Mouse (Mus musculus) midbrain, embryonic 16.5 days (tissue): ENCODE data around the gene Sp3. TPM values are rescaled to one million over a fixed set of nuclear protein-coding genes. Genes with fewer than 3 reads are reported as not detected.
"Not testable (repeated sequence)": the region's sequence is repeated elsewhere in the genome, so short reads cannot be mapped to it uniquely, and the experiment has no call there.

Experiments used
- ATAC-seq: fragments of 200-750 bp; cut with Nextera tagmentation; 2 replicates; pipeline ENCODE4 v1.8.0; 2017; ENCODE audit warnings: moderate TSS enrichment
- H3K27ac ChIP-seq: fragments of 300-500 bp; sonication (generic); 2 replicates; pipeline ENCODE4 v1.5.1; 2014; ENCODE audit warnings: mild to moderate bottlenecking, low read length, mixed read lengths
- H3K27me3 ChIP-seq: fragments of 300-500 bp; sonication (generic); 2 replicates; pipeline ENCODE4 v1.6.1; 2014; ENCODE audit warnings: low read depth, low read length, mixed read lengths; ENCODE audit not compliant: control insufficient read depth, insufficient read depth
- H3K36me3 ChIP-seq: fragments of 300-500 bp; sonication (generic); 2 replicates; pipeline ENCODE4 v1.6.1; 2014; ENCODE audit warnings: mild to moderate bottlenecking, low read length, moderate library complexity, mixed read lengths; ENCODE audit not compliant: control insufficient read depth, insufficient read depth
- H3K4me1 ChIP-seq: fragments of 300-500 bp; sonication (generic); 2 replicates; pipeline ENCODE4 v1.6.1; 2014; ENCODE audit warnings: mild to moderate bottlenecking, low read length, mixed read lengths; ENCODE audit not compliant: control insufficient read depth, insufficient read depth
- H3K4me2 ChIP-seq: fragments of 300-500 bp; sonication (generic); 2 replicates; pipeline ENCODE4 v1.6.1; 2014; ENCODE audit warnings: mild to moderate bottlenecking, low read length, mixed read lengths
- H3K4me3 ChIP-seq: fragments of 300-500 bp; sonication (generic); 2 replicates; pipeline ENCODE4 v1.5.1; 2014; ENCODE audit warnings: low read depth, mild to moderate bottlenecking, low read length, moderate library complexity, mixed read lengths
- H3K9ac ChIP-seq: fragments of 300-500 bp; sonication (generic); 2 replicates; pipeline ENCODE4 v1.6.1; 2014; ENCODE audit warnings: low read depth, low read length, mixed read lengths
- H3K9me3 ChIP-seq: fragments of 300-500 bp; sonication (generic); replicated peaks from 2 replicates; pipeline ENCODE4 v1.6.1; 2014; ENCODE audit warnings: mild to moderate bottlenecking, low read length, mixed read lengths; ENCODE audit not compliant: control insufficient read depth, poor library complexity, severe bottlenecking
- WGBS: fragments of 180-500 bp; shearing (Covaris S2); extraction: QIAGEN DNeasy Blood & Tissue Kit; methylation state at CpG from one replicate; pipeline ENCODE4 v1.1.7; 2014; 5-methylcytosine and 5-hydroxymethylcytosine counted together
- polyA plus RNA-seq: library from polyadenylated mRNA; unstranded; fragments of >200 nt; fragmentation: Nextera tagmentation; extraction: Ambion mirVana; gene quantifications from 2 replicates; pipeline ENCODE4 v1.2.1, GENCODE M21; 2015

The Sp3 gene
- polyA plus RNA-seq = 31.1 and 37.7 TPM in 2 replicates

- Histone ChIP-seq H3K9me3 (no peaks in the 10 kb centered on the region), H3K27ac (peak within 1 kb of the TSS; percentile 100), H3K27me3 (no peaks in the 10 kb centered on the region), H3K36me3 (no peaks in the 10 kb centered on the region), H3K4me3 (peak within 1 kb of the TSS; percentile 97), H3K4me1 (peaks cover 24% of the 10 kb centered on the region), H3K4me2 (peak within 1 kb of the TSS; percentile 67), H3K9ac (peak within 1 kb of the TSS; percentile 100)
- peak; percentile 96 for ATAC-seq
- under 1% methylated on average over 62 of the region's 64 CpGs for WGBS
Measured at GRCm38 (mm10) chr2:72980337-72981074, at the start of gene Sp3. Gene Sp3 (minus strand): TSS chr2:72980446.

GRCm38 (mm10) chr2:73029846-73030245, 49.6 kb upstream of the Sp3 start:
- Histone ChIP-seq H3K4me3 (no peak overlapping the region), H3K27ac (no peak overlapping the region), H3K9ac (no peak overlapping the region), H3K36me3 (no peaks in the 10 kb centered on the region), H3K4me1 (no peaks in the 10 kb centered on the region), H3K9me3 (no peaks in the 10 kb centered on the region), H3K27me3 (no peaks in the 10 kb centered on the region), H3K4me2 (no peak overlapping the region)
- no peak for ATAC-seq
- 90% methylated on average over 3 of the region's 3 CpGs for WGBS

- Histone ChIP-seq H3K9me3 (no peaks in the 10 kb centered on the region), H3K27me3 (no peaks in the 10 kb centered on the region), H3K4me3 (no peak overlapping the region), H3K4me1 (no peaks in the 10 kb centered on the region), H3K36me3 (no peaks in the 10 kb centered on the region), H3K4me2 (no peak overlapping the region), H3K9ac (no peak overlapping the region), H3K27ac (no peak overlapping the region)
- WGBS = 89% methylated on average over 3 of the region's 3 CpGs
- no peak for ATAC-seq
Measured at GRCm38 (mm10) chr2:73028019-73028418, 47.8 kb upstream of the Sp3 start.

DNA sequence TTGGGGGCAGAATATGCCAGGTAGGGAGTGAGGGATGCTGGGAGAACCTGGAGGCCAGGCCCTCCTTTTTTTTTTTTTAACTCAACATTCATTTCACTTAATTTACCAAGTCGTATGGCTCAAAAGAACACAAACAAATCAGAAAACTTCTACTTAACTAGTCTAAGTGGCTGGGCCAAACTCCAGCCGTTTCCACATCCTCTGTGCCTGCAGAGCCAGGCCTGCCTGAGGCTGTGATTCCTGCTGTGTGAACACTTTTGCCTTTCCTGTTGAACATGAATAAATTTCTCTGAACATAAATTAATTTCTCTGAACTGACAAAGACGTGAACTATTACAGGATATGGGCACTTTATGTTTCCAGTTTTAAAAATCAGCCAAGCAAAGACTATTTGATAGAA, 46.9 kb upstream of the Sp3 start:
- Histone ChIP-seq H3K9me3 (no peaks in the 10 kb centered on the region), H3K27me3 (no peaks in the 10 kb centered on the region), H3K27ac (no peak overlapping the region), H3K4me3 (no peak overlapping the region), H3K4me2 (no peak overlapping the region), H3K9ac (no peak overlapping the region), H3K36me3 (no peaks in the 10 kb centered on the region), H3K4me1 (no peaks in the 10 kb centered on the region)
- WGBS = 46% methylated on average over 3 of the region's 3 CpGs
- ATAC-seq = no peak

- H3K36me3 ChIP-seq = no peaks in the 10 kb centered on the region
- no peak for ATAC-seq
- no peaks in the 10 kb centered on the region for H3K9me3 ChIP-seq
- no peak overlapping the region for H3K9ac ChIP-seq
- no peak overlapping the region for H3K4me3 ChIP-seq
- WGBS = 47% methylated on average over 6 of the region's 6 CpGs
- no peaks in the 10 kb centered on the region for H3K4me1 ChIP-seq
- no peak overlapping the region for H3K4me2 ChIP-seq
- no peak overlapping the region for H3K27ac ChIP-seq
- no peaks in the 10 kb centered on the region for H3K27me3 ChIP-seq
Measured at GRCm38 (mm10) chr2:73023803-73024202, 43.6 kb upstream of the Sp3 start.

DNA sequence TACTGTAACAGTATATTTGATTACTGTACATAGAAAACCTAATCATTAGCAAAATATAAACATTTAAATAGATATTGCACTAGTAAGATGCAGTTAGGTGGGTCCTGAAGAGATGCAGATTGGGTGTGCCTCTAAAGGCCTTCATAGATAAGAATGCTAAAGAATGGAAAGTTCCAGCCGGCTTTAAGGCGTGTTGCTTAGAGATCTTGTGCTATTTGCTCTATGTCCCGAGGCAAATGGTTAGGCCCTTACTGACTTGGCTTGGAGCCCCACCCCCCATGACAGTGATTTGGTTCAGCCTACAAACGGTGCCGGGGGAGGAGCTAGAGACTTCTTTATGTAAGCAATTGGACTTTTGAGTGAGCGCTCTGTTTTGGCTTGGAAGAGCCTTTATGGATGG, 40.8 kb upstream of the Sp3 start:
- Histone ChIP-seq H3K4me1 (no peaks in the 10 kb centered on the region), H3K9me3 (no peaks in the 10 kb centered on the region; the same call in 1 of the 2 replicates), H3K36me3 (no peaks in the 10 kb centered on the region), H3K27ac (no peak overlapping the region), H3K27me3 (no peaks in the 10 kb centered on the region), H3K4me2 (no peak overlapping the region), H3K9ac (no peak overlapping the region), H3K4me3 (no peak overlapping the region)
- 87% methylated on average over 6 of the region's 6 CpGs for WGBS
- no peak for ATAC-seq

GRCm38 (mm10) chr2:73019371-73020146, 39.3 kb upstream of the Sp3 start:
- ATAC-seq = no peak

DNA sequence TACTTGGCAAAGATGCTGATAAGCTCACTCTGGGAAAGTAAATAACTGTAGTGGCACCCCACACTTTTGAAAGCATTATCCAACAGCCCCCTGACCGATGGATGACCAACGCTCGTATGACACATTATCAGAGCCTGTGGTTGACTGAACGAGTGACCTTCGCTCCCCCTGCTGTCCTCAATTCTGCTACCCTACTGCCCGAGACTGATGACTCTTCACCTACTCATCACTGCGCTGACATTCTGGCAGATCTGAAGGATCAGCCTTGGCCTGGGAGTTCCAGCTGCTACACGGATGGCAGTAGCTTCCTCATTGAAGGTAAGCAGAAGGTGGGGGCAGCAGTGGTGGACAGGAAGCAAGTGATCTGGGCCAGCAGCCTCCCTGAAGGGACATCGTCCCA, 33.8 kb upstream of the Sp3 start:
- H3K4me1 ChIP-seq, H3K9ac ChIP-seq, H3K4me2 ChIP-seq, H3K36me3 ChIP-seq, H3K4me3 ChIP-seq, H3K27ac ChIP-seq, H3K9me3 ChIP-seq, ATAC-seq, H3K27me3 ChIP-seq: not testable (repeated sequence)
- WGBS = 95% methylated on average over 9 of the region's 9 CpGs

More at GRCm38 (mm10) chr2:73019371-73020146, 39.3 kb upstream of the Sp3 start:
- no peaks in the 10 kb centered on the region; the same call in 1 of the 2 replicates for H3K9me3 ChIP-seq
- H3K4me3 ChIP-seq = no peak overlapping the region
- no peak overlapping the region for H3K4me2 ChIP-seq
- no peaks in the 10 kb centered on the region for H3K27me3 ChIP-seq
- H3K36me3 ChIP-seq = no peaks in the 10 kb centered on the region
- no peaks in the 10 kb centered on the region for H3K4me1 ChIP-seq
- 77% methylated on average over 9 of the region's 9 CpGs for WGBS
- no peak overlapping the region for H3K27ac ChIP-seq
- no peak overlapping the region for H3K9ac ChIP-seq

DNA sequence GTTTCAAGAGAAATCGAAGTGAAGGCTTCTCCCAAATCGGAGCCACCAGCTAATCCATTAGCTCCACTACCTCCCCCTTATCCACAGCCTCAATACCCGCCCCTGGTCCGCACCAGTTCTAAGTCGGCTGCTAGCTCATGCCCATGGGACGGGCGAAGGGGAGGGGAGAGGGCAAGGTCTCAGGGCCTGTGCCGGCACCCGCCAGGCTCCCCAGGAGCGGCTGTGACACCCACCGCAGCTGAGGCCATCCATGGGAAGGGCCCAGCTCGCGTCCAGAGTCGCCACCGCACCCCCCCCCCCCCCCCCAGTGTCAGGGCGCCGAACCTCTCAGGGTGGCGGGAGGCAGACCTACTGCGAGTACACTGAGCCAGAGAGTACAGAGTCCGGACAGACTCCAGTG, 32.4 kb upstream of the Sp3 start:
- Histone ChIP-seq H3K36me3 (no peaks in the 10 kb centered on the region), H3K4me3 (no peak overlapping the region), H3K27me3 (no peaks in the 10 kb centered on the region), H3K4me2 (no peak overlapping the region), H3K9ac (no peak overlapping the region), H3K9me3 (peaks cover 7% of the 10 kb centered on the region), H3K4me1 (no peaks in the 10 kb centered on the region), H3K27ac (no peak overlapping the region)
- no peak for ATAC-seq
- WGBS = 74% methylated on average over 17 of the region's 20 CpGs
